Mouse (Mus musculus): ENCODE results near the gene Stk40. TPM values are rescaled to one million over a fixed set of nuclear protein-coding genes. Genes with fewer than 3 reads are reported as not detected.

The Stk40 gene
- polyA plus RNA-seq, 1 experiment from 2014 or later, result 18.5 TPM

DNA sequence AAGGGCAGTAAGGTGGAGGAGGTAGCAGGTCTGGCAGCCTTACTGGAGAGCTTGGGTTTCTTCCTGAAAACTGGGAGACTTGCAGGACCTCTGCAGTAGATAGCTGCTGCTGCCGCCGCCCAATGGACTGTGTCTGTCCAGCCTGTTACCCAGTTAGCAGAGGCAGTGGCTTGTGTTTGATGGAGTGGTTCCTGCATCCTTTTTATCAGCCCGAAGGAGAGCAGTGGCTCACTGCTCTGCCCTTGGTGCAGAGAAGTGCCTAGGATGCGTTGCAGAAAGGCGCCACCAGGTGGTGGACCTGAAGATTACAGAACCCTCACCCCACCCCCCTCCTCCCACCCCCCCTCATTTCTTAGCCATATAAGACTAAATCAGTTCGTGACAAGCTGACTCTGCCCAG lies 10.2 kb downstream of the Stk40 start:
- WGBS (ENCODE audit: insufficient replicate concordance), result 18% methylated on average over 6 of the region's 6 CpGs
- no peaks in the 10 kb centered on the region for H3K27me3 ChIP-seq (ENCODE audit: control insufficient read depth, insufficient read depth, low read length)
- H3K9ac ChIP-seq (ENCODE audit: low read depth, low read length), result no peak overlapping the region
- peaks cover 39% of the 10 kb centered on the region for H3K4me1 ChIP-seq (ENCODE audit: control insufficient read depth, insufficient read depth, low read length)
- no peak for ATAC-seq (replicated peaks; ENCODE audit: insufficient number of reproducible peaks, low FRiP score, low TSS enrichment)
- no peaks in the 10 kb centered on the region for H3K36me3 ChIP-seq (ENCODE audit: control insufficient read depth, insufficient read depth, low read length)
- no peaks in the 10 kb centered on the region for H3K9me3 ChIP-seq (replicated peaks; ENCODE audit: control insufficient read depth, low read length)
- no peak overlapping the region for H3K27ac ChIP-seq (ENCODE audit: low read depth, low read length)
- no peak overlapping the region for H3K4me3 ChIP-seq (ENCODE audit: low read depth, low read length)
- no peak overlapping the region for H3K4me2 ChIP-seq

DNA sequence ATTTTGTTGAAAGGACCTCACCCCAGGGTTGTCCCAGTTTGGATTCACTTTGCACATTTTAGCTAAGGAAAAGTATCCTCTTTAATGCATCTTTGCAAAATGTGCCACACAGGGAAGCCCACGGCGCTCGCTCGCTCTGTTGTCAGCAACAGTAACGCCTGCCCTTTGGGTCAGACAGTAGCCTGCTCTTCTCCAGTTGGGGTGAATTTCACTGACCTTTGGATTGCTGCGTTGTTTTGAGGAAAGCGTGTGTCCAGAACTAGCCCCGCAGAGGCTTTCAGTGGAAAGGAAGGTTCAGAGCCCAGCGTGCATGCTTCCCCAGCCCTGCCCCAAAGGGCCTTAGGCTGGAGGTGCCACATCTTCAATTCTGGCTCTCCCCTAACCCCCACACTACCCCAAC lies 11.7 kb downstream of the Stk40 start:
- no peak overlapping the region for H3K4me3 ChIP-seq (ENCODE audit: low read depth, low read length)
- H3K36me3 ChIP-seq (ENCODE audit: control insufficient read depth, insufficient read depth, low read length), result no peaks in the 10 kb centered on the region
- H3K27ac ChIP-seq (ENCODE audit: low read depth, low read length), result no peak overlapping the region
- peaks cover 24% of the 10 kb centered on the region for H3K4me1 ChIP-seq (ENCODE audit: control insufficient read depth, insufficient read depth, low read length)
- ATAC-seq (replicated peaks; ENCODE audit: insufficient number of reproducible peaks, low FRiP score, low TSS enrichment), result no peak
- H3K9ac ChIP-seq (ENCODE audit: low read depth, low read length), result no peak overlapping the region
- H3K9me3 ChIP-seq (replicated peaks; ENCODE audit: control insufficient read depth, low read length), result no peaks in the 10 kb centered on the region
- no peaks in the 10 kb centered on the region for H3K27me3 ChIP-seq (ENCODE audit: control insufficient read depth, insufficient read depth, low read length)
- H3K4me2 ChIP-seq, result no peak overlapping the region
- WGBS (ENCODE audit: insufficient replicate concordance), result 90% methylated on average over 9 of the region's 9 CpGs

DNA sequence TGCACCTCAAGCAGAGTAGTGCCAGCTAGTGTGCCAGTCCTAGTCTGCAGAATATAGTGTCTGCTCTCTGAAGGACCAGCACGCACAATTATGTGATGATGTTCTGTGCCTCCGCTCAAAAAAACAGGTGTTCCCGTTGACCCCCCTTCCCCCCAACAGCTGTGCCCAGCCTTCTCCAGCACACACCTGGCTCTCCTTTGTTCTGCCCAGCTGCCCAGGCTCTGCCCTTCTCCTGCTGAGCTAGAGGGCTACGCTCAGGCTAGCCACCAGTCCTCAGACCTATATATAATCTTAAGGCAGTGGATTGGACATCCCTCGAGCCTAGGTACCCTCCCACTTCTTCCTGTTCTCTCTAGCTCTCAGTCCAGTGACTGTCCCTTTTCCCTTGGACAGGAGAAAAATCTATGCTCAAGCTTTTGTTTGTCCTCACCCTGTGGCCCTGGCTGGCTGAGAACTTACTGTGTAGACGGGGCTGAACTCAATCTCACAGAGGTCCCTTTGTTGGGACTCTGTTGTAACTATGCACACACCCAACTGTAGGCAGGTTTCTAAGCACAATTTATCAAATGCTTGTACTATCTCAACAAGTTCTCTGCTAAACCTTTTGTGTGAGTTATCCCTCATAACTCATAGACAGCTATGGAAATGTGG lies 12.2 kb downstream of the Stk40 start:
- peaks cover 18% of the 10 kb centered on the region for H3K4me1 ChIP-seq (ENCODE audit: control insufficient read depth, insufficient read depth, low read length)
- WGBS (ENCODE audit: insufficient replicate concordance), result 67% methylated on average over 6 of the region's 6 CpGs
- ATAC-seq (replicated peaks; ENCODE audit: insufficient number of reproducible peaks, low FRiP score, low TSS enrichment), result no peak
- H3K9ac ChIP-seq (ENCODE audit: low read depth, low read length), result no peak overlapping the region
- peaks cover 2% of the 10 kb centered on the region; the same call in 1 of the 2 replicates for H3K36me3 ChIP-seq (ENCODE audit: control insufficient read depth, insufficient read depth, low read length)
- H3K27ac ChIP-seq (ENCODE audit: low read depth, low read length), result no peak overlapping the region
- H3K4me2 ChIP-seq, result no peak overlapping the region
- no peaks in the 10 kb centered on the region; the same call in 1 of the 2 replicates for H3K9me3 ChIP-seq (replicated peaks; ENCODE audit: control insufficient read depth, low read length)
- no peak overlapping the region for H3K4me3 ChIP-seq (ENCODE audit: low read depth, low read length)
- H3K27me3 ChIP-seq (ENCODE audit: control insufficient read depth, insufficient read depth, low read length), result no peaks in the 10 kb centered on the region

DNA sequence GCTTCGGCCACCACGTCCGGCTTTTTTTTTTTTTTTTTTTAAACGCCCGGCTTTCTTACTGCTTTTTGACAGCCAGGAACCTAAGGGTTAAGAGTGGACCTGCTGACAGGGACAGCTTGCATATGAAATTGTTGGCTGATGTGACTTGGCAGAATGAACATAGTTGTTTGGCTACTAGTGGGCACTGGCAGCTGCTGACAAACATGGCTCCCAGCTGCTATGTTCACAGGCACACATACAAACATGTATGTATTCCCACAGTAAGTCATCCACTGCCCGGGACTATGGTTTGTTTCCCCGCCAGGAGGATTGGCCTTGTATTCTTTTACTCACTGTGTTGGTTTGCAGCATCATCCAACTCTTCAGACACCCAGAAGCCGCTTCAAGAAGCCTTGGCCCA lies 13.4 kb downstream of the Stk40 start:
- Histone ChIP-seq H3K4me1 (ENCODE audit: control insufficient read depth, insufficient read depth, low read length) (peaks cover 8% of the 10 kb centered on the region; the same call in 1 of the 2 replicates), H3K36me3 (ENCODE audit: control insufficient read depth, insufficient read depth, low read length) (peaks cover 9% of the 10 kb centered on the region), H3K4me2 (no peak overlapping the region), H3K4me3 (ENCODE audit: low read depth, low read length) (no peak overlapping the region), H3K9ac (ENCODE audit: low read depth, low read length) (no peak overlapping the region), H3K27me3 (ENCODE audit: control insufficient read depth, insufficient read depth, low read length) (no peaks in the 10 kb centered on the region), H3K27ac (ENCODE audit: low read depth, low read length) (no peak overlapping the region), H3K9me3 (replicated peaks; ENCODE audit: control insufficient read depth, low read length) (peaks cover 4% of the 10 kb centered on the region; the same call in 1 of the 2 replicates)
- no peak for ATAC-seq (replicated peaks; ENCODE audit: insufficient number of reproducible peaks, low FRiP score, low TSS enrichment)
- 79% methylated on average over 8 of the region's 8 CpGs for WGBS (ENCODE audit: insufficient replicate concordance)

DNA sequence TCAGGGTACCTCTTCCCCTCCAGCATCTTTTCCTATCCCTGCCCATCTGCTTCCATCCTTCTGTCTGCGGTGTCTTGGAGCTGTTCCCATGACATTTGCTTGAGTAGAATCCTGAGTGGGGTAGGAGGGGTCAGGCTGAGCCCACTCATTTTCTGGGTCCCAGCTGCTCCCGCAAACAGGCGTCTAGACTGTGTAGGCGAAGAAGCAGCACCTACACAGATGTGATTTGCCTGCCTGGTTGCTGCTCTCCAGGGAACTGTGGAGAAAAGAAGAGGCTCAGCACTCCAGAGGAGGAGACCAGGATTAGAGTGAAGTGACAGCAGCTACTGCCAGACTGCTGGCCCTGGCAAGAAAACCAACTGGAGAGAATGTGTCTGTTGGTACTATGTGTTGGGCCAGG lies 14.9 kb downstream of the Stk40 start:
- Histone ChIP-seq H3K9ac (ENCODE audit: low read depth, low read length) (no peak overlapping the region), H3K4me1 (ENCODE audit: control insufficient read depth, insufficient read depth, low read length) (peaks cover 4% of the 10 kb centered on the region; the same call in 1 of the 2 replicates)
- ATAC-seq (replicated peaks; ENCODE audit: insufficient number of reproducible peaks, low FRiP score, low TSS enrichment), result no peak

DNA sequence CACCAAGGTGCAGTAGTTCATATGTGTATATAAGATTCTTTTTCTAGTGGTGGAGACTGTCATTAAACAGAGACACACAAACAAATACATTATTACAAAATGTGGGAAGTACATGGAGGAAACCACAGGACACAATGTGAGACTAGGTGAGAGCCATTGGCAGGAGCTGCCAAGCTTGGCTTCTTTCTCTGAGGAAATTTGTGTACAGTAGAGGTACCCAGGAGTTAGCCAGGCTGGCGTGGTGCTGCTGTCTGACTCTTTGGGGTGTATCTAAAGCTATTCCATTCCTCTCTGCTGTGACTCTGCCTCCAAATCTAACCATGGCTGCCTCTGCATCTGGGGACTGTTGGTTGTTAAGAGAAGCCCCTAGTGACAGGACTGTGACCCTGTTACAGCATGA lies 15.3 kb downstream of the Stk40 start:
- H3K4me3 ChIP-seq (ENCODE audit: low read depth, low read length), result no peak overlapping the region
- 0 out of 2 replicates have a peak, but pooled peaks cover under 1% of the 10 kb centered on the region for H3K4me1 ChIP-seq (ENCODE audit: control insufficient read depth, insufficient read depth, low read length)
- peaks cover 4% of the 10 kb centered on the region; the same call in 1 of the 2 replicates for H3K9me3 ChIP-seq (replicated peaks; ENCODE audit: control insufficient read depth, low read length)
- H3K4me2 ChIP-seq, result no peak overlapping the region
- no peak overlapping the region for H3K27ac ChIP-seq (ENCODE audit: low read depth, low read length)
- H3K9ac ChIP-seq (ENCODE audit: low read depth, low read length), result no peak overlapping the region
- H3K27me3 ChIP-seq (ENCODE audit: control insufficient read depth, insufficient read depth, low read length), result no peaks in the 10 kb centered on the region
- WGBS (ENCODE audit: insufficient replicate concordance), result 79% methylated on average over 1 of the region's 1 CpGs
- H3K36me3 ChIP-seq (ENCODE audit: control insufficient read depth, insufficient read depth, low read length), result peaks cover 9% of the 10 kb centered on the region
- ATAC-seq (replicated peaks; ENCODE audit: insufficient number of reproducible peaks, low FRiP score, low TSS enrichment), result no peak

More for the DNA sequence above, 14.9 kb downstream of the Stk40 start:
- H3K27ac ChIP-seq (ENCODE audit: low read depth, low read length), result no peak overlapping the region
- peaks cover 4% of the 10 kb centered on the region; the same call in 1 of the 2 replicates for H3K9me3 ChIP-seq (replicated peaks; ENCODE audit: control insufficient read depth, low read length)
- no peak overlapping the region for H3K4me2 ChIP-seq
- peaks cover 9% of the 10 kb centered on the region for H3K36me3 ChIP-seq (ENCODE audit: control insufficient read depth, insufficient read depth, low read length)
- no peaks in the 10 kb centered on the region for H3K27me3 ChIP-seq (ENCODE audit: control insufficient read depth, insufficient read depth, low read length)
- no peak overlapping the region for H3K4me3 ChIP-seq (ENCODE audit: low read depth, low read length)
- 86% methylated on average over 4 of the region's 4 CpGs for WGBS (ENCODE audit: insufficient replicate concordance)

DNA sequence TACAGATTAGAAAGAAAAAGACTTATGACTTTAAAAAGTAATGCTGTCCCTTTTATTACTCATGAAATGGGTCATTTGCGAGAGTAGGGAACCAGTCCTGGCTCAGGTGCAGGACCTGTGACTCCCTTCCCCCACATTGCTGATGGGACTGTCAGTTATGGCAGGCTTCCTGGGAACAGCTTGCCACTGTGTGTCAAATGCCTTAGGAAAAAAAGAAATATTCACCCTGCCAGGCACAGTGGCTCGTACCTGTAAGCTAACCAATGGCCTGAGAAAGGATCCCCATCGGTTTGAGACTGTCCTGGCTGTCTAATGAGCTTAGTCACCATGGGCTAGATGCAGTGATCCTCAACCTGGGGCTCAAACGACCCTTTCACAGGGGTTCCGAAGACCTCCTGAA lies 16.3 kb downstream of the Stk40 start:
- no peaks in the 10 kb centered on the region for H3K4me1 ChIP-seq (ENCODE audit: control insufficient read depth, insufficient read depth, low read length)
- 88% methylated on average over 5 of the region's 5 CpGs for WGBS (ENCODE audit: insufficient replicate concordance)
- no peak overlapping the region for H3K4me3 ChIP-seq (ENCODE audit: low read depth, low read length)
- no peak for ATAC-seq (replicated peaks; ENCODE audit: insufficient number of reproducible peaks, low FRiP score, low TSS enrichment)
- no peaks in the 10 kb centered on the region for H3K27me3 ChIP-seq (ENCODE audit: control insufficient read depth, insufficient read depth, low read length)
- peaks cover 4% of the 10 kb centered on the region; the same call in 1 of the 2 replicates for H3K9me3 ChIP-seq (replicated peaks; ENCODE audit: control insufficient read depth, low read length)
- no peak overlapping the region for H3K9ac ChIP-seq (ENCODE audit: low read depth, low read length)
- H3K4me2 ChIP-seq, result no peak overlapping the region
- no peak overlapping the region for H3K27ac ChIP-seq (ENCODE audit: low read depth, low read length)
- H3K36me3 ChIP-seq (ENCODE audit: control insufficient read depth, insufficient read depth, low read length), result peaks cover 13% of the 10 kb centered on the region

DNA sequence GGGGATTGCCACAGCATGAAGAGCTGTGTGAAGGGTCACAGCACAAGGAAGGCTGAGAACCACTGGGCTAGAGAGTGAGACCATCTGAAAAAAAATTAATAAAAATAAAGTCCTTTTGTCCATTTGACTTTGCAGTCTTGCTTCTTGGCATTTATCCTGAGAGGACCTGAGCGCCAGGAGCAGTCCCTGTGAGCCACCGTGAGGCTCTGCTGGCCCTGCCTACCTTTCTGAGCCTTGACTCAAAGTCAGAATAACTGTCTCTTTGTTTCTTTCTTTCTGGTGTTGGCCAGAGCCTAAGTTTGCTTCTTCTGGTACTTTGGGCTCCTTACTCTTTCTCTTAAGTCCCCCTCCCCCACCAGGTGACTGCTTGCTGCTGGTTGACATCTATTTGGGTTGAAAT lies 16.7 kb downstream of the Stk40 start:
- ATAC-seq (replicated peaks; ENCODE audit: insufficient number of reproducible peaks, low FRiP score, low TSS enrichment), result no peak
- 89% methylated on average over 2 of the region's 2 CpGs for WGBS (ENCODE audit: insufficient replicate concordance)
- H3K27ac ChIP-seq (ENCODE audit: low read depth, low read length), result no peak overlapping the region
- H3K27me3 ChIP-seq (ENCODE audit: control insufficient read depth, insufficient read depth, low read length), result no peaks in the 10 kb centered on the region
- peaks cover 14% of the 10 kb centered on the region for H3K36me3 ChIP-seq (ENCODE audit: control insufficient read depth, insufficient read depth, low read length)
- H3K4me2 ChIP-seq, result no peak overlapping the region
- no peaks in the 10 kb centered on the region for H3K4me1 ChIP-seq (ENCODE audit: control insufficient read depth, insufficient read depth, low read length)
- no peak overlapping the region for H3K4me3 ChIP-seq (ENCODE audit: low read depth, low read length)
- H3K9ac ChIP-seq (ENCODE audit: low read depth, low read length), result no peak overlapping the region
- H3K9me3 ChIP-seq (replicated peaks; ENCODE audit: control insufficient read depth, low read length), result peaks cover 4% of the 10 kb centered on the region; the same call in 1 of the 2 replicates
